Mouse (Mus musculus): ENCODE measurements around the gene Pcnp.
"Not testable (repeated sequence)": the region's sequence is repeated elsewhere in the genome, so short reads cannot be mapped to it uniquely, and the experiment has no call there.

Pcnp gene

GRCm38 (mm10) chr16:56029661-56030082 is at the start of gene Pcnp:
Gene Pcnp, minus strand, starts transcription at chr16:56029739.
- peak; percentile 96 to 98 for DNase-seq (ENCODE audit: low spot score in 2 of 2)

- no peak for DNase-seq (ENCODE audit: low spot score in 2 of 2)
These were observed 46.8 kb upstream of the Pcnp start for GRCm38 (mm10) chr16:56076121-56076869.

GRCm38 (mm10) chr16:56075222-56076111 is 45.9 kb upstream of the Pcnp start:
- DNase-seq (ENCODE audit: low spot score in 2 of 2), result peak; percentile 86 to 87

GRCm38 (mm10) chr16:56074565-56074964 is 45.0 kb upstream of the Pcnp start:
- peak; percentile 32 to 47 for DNase-seq (ENCODE audit: low spot score in 2 of 2)

- no peak for DNase-seq (ENCODE audit: low spot score in 2 of 2)
These were observed 44.6 kb upstream of the Pcnp start for GRCm38 (mm10) chr16:56074122-56074521.

GRCm38 (mm10) chr16:56073150-56073549 is 43.6 kb upstream of the Pcnp start:
- DNase-seq (ENCODE audit: low spot score in 2 of 2), result not testable (repeated sequence)

GRCm38 (mm10) chr16:56072533-56072932 is 43.0 kb upstream of the Pcnp start:
- no peak for DNase-seq (ENCODE audit: low spot score in 2 of 2)

GRCm38 (mm10) chr16:56071317-56072232 is 42.0 kb upstream of the Pcnp start:
- DNase-seq (ENCODE audit: low spot score in 2 of 2), result peak; percentile 45 to 76

- no peak for DNase-seq (ENCODE audit: low spot score in 2 of 2)
These were observed 39.1 kb upstream of the Pcnp start for GRCm38 (mm10) chr16:56068523-56069070.

- DNase-seq (ENCODE audit: low spot score in 2 of 2), result no peak
These were observed 36.6 kb upstream of the Pcnp start for GRCm38 (mm10) chr16:56066113-56066512.

- DNase-seq (ENCODE audit: low spot score in 2 of 2), result peak; percentile 42 to 72
These were observed 34.9 kb upstream of the Pcnp start for GRCm38 (mm10) chr16:56064334-56064990.

- no peak for DNase-seq (ENCODE audit: low spot score in 2 of 2)
These were observed 33.4 kb upstream of the Pcnp start for GRCm38 (mm10) chr16:56062981-56063380.

GRCm38 (mm10) chr16:56061995-56062594 is 32.6 kb upstream of the Pcnp start:
- DNase-seq (ENCODE audit: low spot score in 2 of 2), result peak in 1 of 2 experiments; percentile 38

GRCm38 (mm10) chr16:56058151-56058550 is 28.6 kb upstream of the Pcnp start:
- DNase-seq (ENCODE audit: low spot score in 2 of 2), result no peak

GRCm38 (mm10) chr16:56056944-56057590 is 27.5 kb upstream of the Pcnp start:
- DNase-seq (ENCODE audit: low spot score in 2 of 2), result no peak

- no peak for DNase-seq (ENCODE audit: low spot score in 2 of 2)
These were observed 26.4 kb upstream of the Pcnp start for GRCm38 (mm10) chr16:56055911-56056310.

GRCm38 (mm10) chr16:56048038-56048437 is 18.5 kb upstream of the Pcnp start, which contains the start of gene Senp7:
Gene Senp7, plus strand, starts transcription at chr16:56048338.
- DNase-seq (ENCODE audit: low spot score in 2 of 2), result not testable (repeated sequence)

- DNase-seq (ENCODE audit: low spot score in 2 of 2), result no peak
These were observed 8.6 kb upstream of the Pcnp start for GRCm38 (mm10) chr16:56038090-56038489.

GRCm38 (mm10) chr16:56037138-56038010 is 7.8 kb upstream of the Pcnp start, which contains the start of gene Trmt10c:
Gene Trmt10c, minus strand, starts transcription at chr16:56037819.
- peak; percentile 91 to 97 for DNase-seq (ENCODE audit: low spot score in 2 of 2)

Measured in spleen, postnatal 10 days (tissue).